22 mouse cellular contexts compared by ENCODE assay signal in genomic region chr5:5657932-5658331, GRCm38 (mm10). TPM values are rescaled to one million over a fixed set of nuclear protein-coding genes. Genes with fewer than 3 reads are reported as not detected.
"Had no signal": no experiment of that assay in that cellular context is flagged by ENCODE, and none has a peak within 500 bp of the region (broad histone marks: within the 10 kb centered on the region; RNA-seq: fewer than 3 reads in every experiment).

No protein-coding gene starts in this region.

- H3K4me3 ChIP-seq: heart, embryonic 10.5 days; heart, embryonic 12.5 days; hindbrain, embryonic 10.5 days; hindbrain, embryonic 12.5 days; intestine, embryonic 15.5 days; layer of hippocampus, adult 2 months; left cerebral cortex, adult 2 months; limb, embryonic 10.5 days; limb, embryonic 12.5 days had no signal

- H3K27me3 ChIP-seq: heart, embryonic 12.5 days; hindbrain, embryonic 12.5 days; intestine, embryonic 15.5 days had no signal

- H3K27ac ChIP-seq: heart, embryonic 10.5 days; hindbrain, embryonic 10.5 days; hindbrain, embryonic 12.5 days; hindbrain, embryonic 14.5 days; intestine, embryonic 15.5 days; layer of hippocampus, adult 2 months; left cerebral cortex, adult 2 months; limb, embryonic 10.5 days; limb, embryonic 12.5 days had no signal

- H3K36me3 ChIP-seq: heart, embryonic 10.5 days; heart, embryonic 12.5 days; hindbrain, embryonic 10.5 days; hindbrain, embryonic 12.5 days; intestine, embryonic 15.5 days; limb, embryonic 10.5 days; limb, embryonic 12.5 days had no signal

- ATAC-seq: hindbrain, embryonic 16.5 days; inflammation-experienced regulatory T-cells, adult 6 months; intestine, embryonic 15.5 days; intestine, postnatal 0 days had no signal

- H3K4me2 ChIP-seq: heart, embryonic 12.5 days; hindbrain, embryonic 12.5 days; hindbrain, embryonic 14.5 days; intestine, embryonic 15.5 days; limb, embryonic 12.5 days had no signal

- H3K9ac ChIP-seq: heart, embryonic 12.5 days; hindbrain, embryonic 12.5 days; hindbrain, embryonic 14.5 days; intestine, embryonic 15.5 days; limb, embryonic 12.5 days had no signal

- DNase-seq: gastrocnemius, postnatal 14 days; heart, postnatal 10 days; heart, postnatal 4 days; kidney, adult 18-20 months; kidney, adult 8-10 months; kidney, postnatal 10 days; kidney, postnatal 25 days; kidney, postnatal 4 days; liver had no signal

- H3K9me3 ChIP-seq: heart, embryonic 10.5 days; heart, embryonic 12.5 days; hindbrain, embryonic 10.5 days; hindbrain, embryonic 12.5 days; intestine, embryonic 15.5 days; limb, embryonic 10.5 days; limb, embryonic 12.5 days had no signal

- H3K4me1 ChIP-seq: heart, embryonic 10.5 days; hindbrain, embryonic 10.5 days; hindbrain, embryonic 12.5 days; intestine, embryonic 15.5 days; limb, embryonic 10.5 days; limb, embryonic 12.5 days had no signal

RNA-seq across cellular contexts. Expression of gene Cfap69, which starts 6.1 kb away (rescaled TPM):
- polyA plus RNA-seq: inflammation-experienced regulatory T-cells, adult 6 months had no signal
